In the genomic region with DNA sequence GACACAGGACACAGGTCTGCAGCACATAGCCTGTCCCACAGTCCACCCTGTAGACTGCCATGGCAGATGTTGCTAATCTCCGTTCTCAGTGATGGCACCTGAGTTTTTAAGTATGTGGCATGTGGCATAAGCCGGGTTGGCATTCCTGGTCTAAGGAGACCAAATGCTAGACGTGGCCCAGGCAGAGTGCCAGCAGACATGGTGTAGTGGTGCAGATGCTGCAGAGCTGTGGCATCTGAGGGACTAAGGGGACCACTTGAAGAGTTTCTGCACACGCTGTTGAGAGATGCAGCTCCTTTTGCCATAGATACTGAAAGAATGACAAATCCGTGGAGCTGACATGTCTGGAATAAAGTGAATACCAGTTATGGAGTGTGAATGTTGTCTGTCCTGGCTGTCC, we compare ENCODE assay signal across 28 mouse cellular contexts. TPM values are rescaled to one million over a fixed set of nuclear protein-coding genes. Genes with fewer than 3 reads are reported as not detected.
DNase-seq lines count a peak whose midpoint lies in the region; ATAC-seq and TF ChIP-seq lines count a peak whose summit lies in the region.
"Had no signal": no experiment of that assay in that cellular context is flagged by ENCODE, and none has a peak within 500 bp of the region (broad histone marks: within the 10 kb centered on the region; RNA-seq: fewer than 3 reads in every experiment).

No protein-coding gene starts in this region.

- no peak overlapping the region for H3K4me3 ChIP-seq in liver, adult 2 months (ENCODE audit: insufficient read depth, low read depth, low read length)
- H3K4me3 ChIP-seq in liver, embryonic 11.5 days (ENCODE audit: low read depth, low read length), result no peak overlapping the region
- H3K4me3 ChIP-seq: embryonic facial prominence, embryonic 13.5 days; embryonic facial prominence, embryonic 15.5 days; erythroblast, embryonic 14.5 days; forebrain, embryonic 10.5 days; forebrain, embryonic 12.5 days had no signal

- peaks cover 4% of the 10 kb centered on the region; the same call in 1 of the 2 replicates for H3K36me3 ChIP-seq in liver, adult 2 months (ENCODE audit: control insufficient read depth, insufficient read depth, low read length)
- H3K36me3 ChIP-seq in liver, embryonic 11.5 days (ENCODE audit: control insufficient read depth, insufficient read depth, low read length), result peaks cover 23% of the 10 kb centered on the region

- TF ChIP-seq CTCF in liver, adult 2 months (IDR thresholded peaks at IDR 0.05; ENCODE audit: low read depth, low read length), result no peak

- WGBS in liver, adult 2 months, result 33% methylated on average over 5 of the region's 5 CpGs
- 92% methylated on average over 5 of the region's 5 CpGs for WGBS in liver, embryonic 11.5 days

- no peaks in the 10 kb centered on the region for H3K79me2 ChIP-seq in liver, adult 2 months (ENCODE audit: control insufficient read depth, insufficient read depth, low read length)

- TF ChIP-seq POLR2A in liver, adult 2 months (IDR thresholded peaks at IDR 0.05; ENCODE audit: extremely low read depth, insufficient read depth, low read length), result no peak

- H3K4me1 ChIP-seq in liver, adult 2 months (ENCODE audit: control insufficient read depth, insufficient read depth, low read length), result peaks cover 3% of the 10 kb centered on the region; the same call in 1 of the 2 replicates
- H3K4me1 ChIP-seq in liver, embryonic 11.5 days (replicated peaks; ENCODE audit: control insufficient read depth, insufficient read depth, low read length), result peaks cover 8% of the 10 kb centered on the region

- H3K27ac ChIP-seq in liver, adult 2 months (replicated peaks; ENCODE audit: insufficient read depth, low read depth, low read length), result no peak overlapping the region
- H3K27ac ChIP-seq in liver, embryonic 11.5 days (ENCODE audit: low read depth, low read length), result no peak overlapping the region
- H3K27ac ChIP-seq: embryonic facial prominence, embryonic 13.5 days; embryonic facial prominence, embryonic 15.5 days; forebrain, embryonic 10.5 days; forebrain, embryonic 12.5 days had no signal

- no peak overlapping the region for H3K9ac ChIP-seq in liver, adult 2 months (ENCODE audit: low read depth, low read length)
- H3K9ac ChIP-seq in liver, embryonic 11.5 days (ENCODE audit: low read depth, low read length), result no peak overlapping the region
- H3K9ac ChIP-seq: embryonic facial prominence, embryonic 13.5 days; embryonic facial prominence, embryonic 15.5 days; forebrain, embryonic 12.5 days had no signal

- DNase-seq in cerebellum, adult 9-11 months, result peak; percentile 15
- DNase-seq in cerebellum, postnatal 36 days, result no peak
- peak; percentile 71 for DNase-seq in liver, adult 2 months (ENCODE audit: extremely low read depth, low read depth, low spot score)
- no peak for DNase-seq in liver, embryonic 11.5 days (ENCODE audit: low spot score)
- DNase-seq in MN1 (ENCODE audit: low spot score), result peak; percentile 51
- DNase-seq: adrenal gland, adult 2 months; adrenal gland, postnatal 10 days; adrenal gland, postnatal 25 days; B cell, adult 2 months; cerebellum, adult 11 months; cerebellum, adult 18-20 months; cerebellum, adult 8-10 months; cerebellum, postnatal 25 days; embryo, embryonic 11 days had no signal

- no peak for ATAC-seq in liver, embryonic 11.5 days (replicated peaks; ENCODE audit: low FRiP score)
- ATAC-seq: CD4-positive, CD25-positive, alpha-beta regulatory T cell, adult 4 months; forebrain, embryonic 14.5 days; forebrain, embryonic 16.5 days had no signal

- H3K9me3 ChIP-seq in liver, embryonic 11.5 days (ENCODE audit: control insufficient read depth, low read length), result no peaks in the 10 kb centered on the region
- H3K9me3 ChIP-seq: embryonic facial prominence, embryonic 13.5 days; embryonic facial prominence, embryonic 15.5 days; forebrain, embryonic 10.5 days; forebrain, embryonic 12.5 days; G1E had no signal

- H3K27me3 ChIP-seq in liver, adult 2 months (ENCODE audit: control insufficient read depth, insufficient read depth, low read length), result no peaks in the 10 kb centered on the region
- H3K27me3 ChIP-seq in liver, embryonic 11.5 days (replicated peaks; ENCODE audit: control insufficient read depth, insufficient read depth, low read length), result no peaks in the 10 kb centered on the region
- H3K27me3 ChIP-seq: CH12.LX; embryonic facial prominence, embryonic 13.5 days; embryonic facial prominence, embryonic 15.5 days had no signal

- no peak overlapping the region for H3K4me2 ChIP-seq in liver, embryonic 11.5 days
- H3K4me2 ChIP-seq: embryonic facial prominence, embryonic 13.5 days; embryonic facial prominence, embryonic 15.5 days; forebrain, embryonic 12.5 days had no signal

RNA-seq across cellular contexts. Expression of gene Fam32a, which starts 3.1 kb away (rescaled TPM):
- total RNA-seq in liver, adult 2 months (2014; rRNA removed), result 28.6 and 29.5 TPM in 2 replicates
- polyA plus RNA-seq in liver, adult 2 months (2012; rRNA removed), result 18.8 and 28.4 TPM in 2 replicates
- polyA plus RNA-seq in liver, embryonic 11.5 days (2014; fragmentation: Nextera tagmentation; extraction: Ambion mirVana), result 59.7 and 64.2 TPM in 2 replicates

RNA-seq across cellular contexts. Expression of gene Gm11034, which starts 9.2 kb away (rescaled TPM):
- not detected in 2 replicates for total RNA-seq in liver, adult 2 months (2014; rRNA removed)
- not detected in 2 replicates for polyA plus RNA-seq in liver, adult 2 months (2012; rRNA removed)
- not detected in 2 replicates for polyA plus RNA-seq in liver, embryonic 11.5 days (2014; fragmentation: Nextera tagmentation; extraction: Ambion mirVana)
- total RNA-seq: adrenal gland, adult 2 months; adrenal gland, postnatal 10 days; adrenal gland, postnatal 25 days; adrenal gland, postnatal 4 days; CH12.LX; common myeloid progenitor, adult 5-6 weeks; G1E had no signal
- polyA plus RNA-seq: adrenal gland, adult 2 months; brain, embryonic 14.5 days; CD4-positive, CD25-positive, alpha-beta regulatory T cell, adult 4 months; embryonic facial prominence, embryonic 11.5 days; embryonic facial prominence, embryonic 13.5 days; embryonic facial prominence, embryonic 15.5 days; erythroblast, embryonic 14.5 days; forebrain, embryonic 10.5 days; forebrain, embryonic 12.5 days; forebrain, embryonic 14.5 days; forebrain, embryonic 16.5 days; G1E had no signal

RNA-seq across cellular contexts. Expression of gene Cib3, which starts 10.0 kb away (rescaled TPM):
- total RNA-seq in liver, adult 2 months (2014; rRNA removed), result 1.1 and 2.6 TPM in 2 replicates
- polyA plus RNA-seq in liver, adult 2 months (2012; rRNA removed), result 0.60 and 1.5 TPM in 2 replicates
- not detected in 2 replicates for polyA plus RNA-seq in liver, embryonic 11.5 days (2014; fragmentation: Nextera tagmentation; extraction: Ambion mirVana)
- total RNA-seq: adrenal gland, adult 2 months; adrenal gland, postnatal 10 days; adrenal gland, postnatal 4 days; CH12.LX; common myeloid progenitor, adult 5-6 weeks; G1E had no signal
- polyA plus RNA-seq: adrenal gland, adult 2 months; brain, embryonic 14.5 days; embryonic facial prominence, embryonic 11.5 days; embryonic facial prominence, embryonic 13.5 days; erythroblast, embryonic 14.5 days; forebrain, embryonic 10.5 days; forebrain, embryonic 12.5 days; forebrain, embryonic 14.5 days; forebrain, embryonic 16.5 days; G1E had no signal

RNA-seq across cellular contexts. Expression of gene Ap1m1, which starts 17.2 kb away (rescaled TPM):
- total RNA-seq in liver, adult 2 months (2014; rRNA removed), result 7.9 and 14.9 TPM in 2 replicates
- 38.9 and 39.4 TPM in 2 replicates for polyA plus RNA-seq in liver, adult 2 months (2012; rRNA removed)
- polyA plus RNA-seq in liver, embryonic 11.5 days (2014; fragmentation: Nextera tagmentation; extraction: Ambion mirVana), result 111 and 119 TPM in 2 replicates

RNA-seq across cellular contexts. Expression of gene Hsh2d, which starts 33.2 kb away (rescaled TPM):
- 0.07 and 0.18 TPM in 2 replicates for total RNA-seq in liver, adult 2 months (2014; rRNA removed)
- 0.07 and 0.11 TPM in 2 replicates for polyA plus RNA-seq in liver, adult 2 months (2012; rRNA removed)
- 0.18 and 0.29 TPM in 2 replicates for polyA plus RNA-seq in liver, embryonic 11.5 days (2014; fragmentation: Nextera tagmentation; extraction: Ambion mirVana)
- total RNA-seq: adrenal gland, adult 2 months; adrenal gland, postnatal 25 days; adrenal gland, postnatal 4 days had no signal
- polyA plus RNA-seq: adrenal gland, adult 2 months; embryonic facial prominence, embryonic 11.5 days; embryonic facial prominence, embryonic 13.5 days; embryonic facial prominence, embryonic 15.5 days; forebrain, embryonic 12.5 days; forebrain, embryonic 14.5 days; forebrain, embryonic 16.5 days had no signal

Comparison
In these comparisons a context has a peak if more than half of its experiments do, and no peak if none do; other contexts are left out.
1. DNase-seq: peak in cerebellum, adult 9-11 months (single experiment), liver, adult 2 months (single experiment) and MN1 (single experiment); none in cerebellum, postnatal 36 days (0 of 2) and liver, embryonic 11.5 days (single experiment).